Mouse (Mus musculus) Muller cell, postnatal 12 days (primary cell): ENCODE measurements at regions not wholly inside any gene's neighbourhood (a gene's known extent, or its start where the extent isn't known, plus 50 kb on each side); places are given as distances from the start of the nearest gene placed in this dataset.

ENCODE experiments used
- DNase-seq: peaks from one replicate; pipeline ENCODE4 v3.0.0-alpha.2; 2015; ENCODE audit errors: inconsistent ontology term

GRCm38 (mm10) chr2:50642198-50642597 lies 345.6 kb upstream of the Mmadhc start:
- DNase-seq, result no peak

DNA sequence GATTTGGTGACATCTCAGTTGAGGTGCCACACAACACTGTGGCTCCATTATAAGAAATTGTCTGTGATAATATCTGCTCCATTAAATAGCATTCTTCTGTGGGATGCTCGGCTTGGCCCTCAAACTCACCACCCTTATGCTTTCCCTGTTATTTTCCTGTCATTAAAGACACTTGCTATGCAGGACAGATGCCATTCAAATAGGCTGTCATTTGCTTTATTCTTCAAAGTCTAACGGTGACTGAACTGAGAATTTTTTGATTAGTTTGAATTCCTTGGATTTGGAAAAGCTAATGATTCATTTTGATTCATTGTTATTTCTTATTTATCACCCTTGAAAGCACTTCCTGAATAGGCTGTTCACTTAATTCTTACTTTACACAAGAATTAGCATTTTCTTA lies 339.3 kb upstream of the Mmadhc start:
- DNase-seq, result peak; percentile 77

DNA sequence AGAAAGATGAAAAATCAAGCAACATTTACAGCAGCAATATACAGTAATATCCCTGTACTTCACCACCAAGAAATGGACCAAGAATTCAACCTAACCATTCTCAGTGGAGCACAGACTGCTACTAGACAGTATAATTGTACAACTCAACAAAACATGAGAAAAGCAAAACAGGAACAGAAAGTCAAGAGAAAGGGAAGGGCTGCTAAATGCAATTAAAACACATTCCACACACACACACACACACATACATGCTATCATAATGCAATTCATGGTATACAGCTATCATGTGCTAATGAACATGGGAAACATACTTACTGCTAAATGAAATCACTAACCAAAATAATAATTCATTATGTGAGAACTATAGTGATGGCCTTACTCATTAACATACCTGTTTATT lies 335.2 kb upstream of the Mmadhc start:
- DNase-seq, result no peak

GRCm38 (mm10) chr2:50627501-50627900 lies 330.9 kb upstream of the Mmadhc start:
- no peak for DNase-seq

DNA sequence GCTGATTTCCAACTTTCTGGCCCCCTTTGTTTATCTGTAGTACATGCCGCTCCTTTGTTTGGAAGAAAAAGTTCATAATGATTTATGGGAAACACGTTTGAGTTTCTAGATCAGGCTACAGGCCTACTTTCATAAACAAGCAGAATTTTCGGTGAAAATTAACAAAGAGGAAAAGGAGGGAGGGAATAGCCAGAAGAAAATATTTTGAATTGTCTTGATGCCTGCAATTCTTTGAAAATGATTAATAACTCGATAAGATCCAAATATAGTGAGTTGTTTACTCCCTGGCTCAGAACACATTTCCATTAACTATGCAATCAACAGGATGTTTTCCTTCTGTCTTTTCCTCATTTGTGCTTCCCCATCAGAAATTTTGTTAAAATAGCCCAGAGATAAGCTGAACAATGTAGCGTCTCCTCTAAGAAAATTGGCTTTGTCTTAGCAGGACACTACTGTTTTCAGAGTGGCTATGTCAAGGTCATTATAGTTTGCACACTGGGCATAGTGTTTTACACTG lies 328.7 kb upstream of the Mmadhc start:
- peak; percentile 74 for DNase-seq

GRCm38 (mm10) chr2:50609086-50609485 lies 312.5 kb upstream of the Mmadhc start:
- DNase-seq, result no peak

GRCm38 (mm10) chr2:50589195-50589594 lies 292.6 kb upstream of the Mmadhc start:
- peak; percentile 78 for DNase-seq

GRCm38 (mm10) chr2:50588652-50589051 lies 292.1 kb upstream of the Mmadhc start:
- DNase-seq, result no peak

DNA sequence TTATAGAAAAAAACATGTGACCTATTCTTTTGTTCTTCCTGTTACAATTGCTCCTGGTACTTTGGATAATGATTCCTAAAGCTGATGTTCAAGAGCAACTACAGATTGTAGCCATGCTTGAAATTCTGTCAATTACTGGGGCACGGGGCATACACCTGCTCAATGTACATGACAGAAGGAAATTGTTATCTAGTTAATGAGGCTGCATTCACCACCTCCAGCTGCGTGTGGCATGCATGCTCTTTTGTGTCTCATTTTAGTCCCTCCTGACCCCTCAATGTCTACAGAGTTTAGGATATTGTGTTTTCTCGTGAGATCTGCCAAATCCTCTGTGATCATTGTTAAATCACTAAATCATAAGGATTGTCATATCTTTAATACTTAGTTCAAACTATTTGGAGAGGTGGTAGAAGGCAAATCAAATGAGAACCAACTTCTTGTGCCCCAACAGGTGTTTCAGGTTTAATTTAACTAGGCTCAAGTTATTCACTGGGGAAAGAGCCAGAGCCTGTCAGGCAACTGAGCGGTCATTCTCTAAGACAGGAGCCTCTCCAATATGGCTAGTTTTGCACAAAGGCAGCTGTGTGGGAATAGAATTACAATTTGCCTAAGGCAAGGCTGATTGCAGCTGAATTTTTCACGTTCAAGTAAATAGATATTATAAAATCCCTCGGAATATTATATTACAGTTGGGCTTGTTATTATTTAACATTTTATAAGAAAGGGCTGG lies 289.9 kb upstream of the Mmadhc start:
- peak; percentile 92 for DNase-seq

DNA sequence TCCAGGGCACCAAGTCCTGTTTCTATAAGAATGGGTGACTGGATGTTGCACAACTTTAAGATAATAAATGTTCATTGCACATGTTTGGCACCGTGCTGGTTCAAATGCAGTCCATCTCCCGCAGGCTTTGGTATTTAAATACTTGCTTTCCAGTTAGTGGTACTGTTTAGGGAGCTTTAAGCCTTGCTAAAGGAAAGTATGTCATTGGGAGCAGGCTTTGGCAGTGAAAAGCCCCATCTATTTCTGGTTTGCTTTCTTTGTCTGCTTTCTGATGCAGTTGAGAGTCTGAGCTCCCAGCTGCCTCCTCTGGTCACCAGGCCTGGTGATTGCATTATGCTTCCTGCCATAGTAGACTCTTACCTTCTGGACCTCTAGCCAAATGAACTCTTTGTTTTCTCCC lies 283.0 kb upstream of the Mmadhc start:
- no peak for DNase-seq

GRCm38 (mm10) chr2:50578278-50579043 lies 281.9 kb upstream of the Mmadhc start:
- no peak for DNase-seq

DNA sequence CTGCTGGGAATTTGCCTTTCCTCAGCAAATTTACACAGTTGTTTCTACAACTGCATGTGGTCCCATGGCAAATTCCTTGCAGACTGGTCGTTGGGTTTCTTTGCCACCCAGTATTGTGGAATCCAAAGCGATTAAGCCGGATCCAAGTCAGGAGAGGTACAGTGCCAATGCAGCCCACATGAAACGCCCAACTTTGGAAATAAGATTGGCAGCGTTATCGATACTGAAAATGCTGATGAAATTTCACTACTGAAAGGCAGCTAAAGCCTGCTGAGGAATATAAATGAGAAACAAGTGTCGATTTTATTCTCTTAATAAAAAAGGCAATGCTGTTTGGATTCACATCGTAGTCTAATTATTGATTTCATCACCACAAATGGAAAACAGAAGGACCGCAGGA lies 281.1 kb upstream of the Mmadhc start:
- DNase-seq, result no peak

GRCm38 (mm10) chr2:50573455-50573854 lies 276.9 kb upstream of the Mmadhc start:
- DNase-seq, result peak; percentile 69

DNA sequence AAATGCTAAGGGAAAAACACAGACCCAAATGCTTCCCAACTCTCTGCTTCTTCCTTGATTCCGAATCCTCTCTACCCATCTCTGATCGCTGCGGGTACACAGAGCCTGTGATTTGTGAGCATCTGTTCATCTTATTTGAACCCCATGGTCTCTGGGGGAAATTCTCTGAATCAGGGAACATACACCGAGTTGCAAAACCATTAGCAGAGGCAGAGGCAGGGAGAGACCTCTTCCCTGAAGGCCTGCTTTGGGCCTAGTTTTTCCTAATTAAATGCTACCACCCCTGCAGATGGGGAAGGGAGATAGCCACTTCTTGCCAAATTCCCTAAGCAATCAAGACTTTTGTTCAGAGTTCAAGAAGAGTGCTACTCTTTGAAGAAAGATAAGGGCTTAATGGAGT lies 274.4 kb upstream of the Mmadhc start:
- DNase-seq, result no peak

GRCm38 (mm10) chr2:50569502-50570285 lies 273.1 kb upstream of the Mmadhc start:
- DNase-seq, result no peak

GRCm38 (mm10) chr2:50568777-50569501 lies 272.3 kb upstream of the Mmadhc start:
- DNase-seq, result no peak

GRCm38 (mm10) chr2:50567542-50567941 lies 270.9 kb upstream of the Mmadhc start:
- no peak for DNase-seq

DNA sequence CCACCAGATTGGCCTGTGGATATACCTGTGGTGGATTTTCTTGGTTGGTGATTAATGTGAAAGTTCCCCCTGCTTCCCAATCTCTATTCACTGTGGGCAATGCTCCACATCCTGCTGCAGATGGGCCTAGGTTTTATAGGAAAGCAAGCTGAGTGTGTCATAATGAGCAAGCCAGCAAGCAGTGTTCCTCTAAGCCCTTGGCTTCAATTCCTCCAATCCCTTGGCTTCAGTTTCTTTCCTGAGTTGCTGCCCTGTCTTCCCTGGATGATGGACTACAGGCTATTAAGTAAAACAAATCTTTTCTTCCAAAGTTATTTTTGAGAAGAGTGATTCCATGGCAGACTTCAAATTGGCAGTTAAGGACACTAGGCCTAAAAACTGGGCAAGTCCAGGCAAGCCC lies 257.4 kb upstream of the Mmadhc start:
- no peak for DNase-seq

DNA sequence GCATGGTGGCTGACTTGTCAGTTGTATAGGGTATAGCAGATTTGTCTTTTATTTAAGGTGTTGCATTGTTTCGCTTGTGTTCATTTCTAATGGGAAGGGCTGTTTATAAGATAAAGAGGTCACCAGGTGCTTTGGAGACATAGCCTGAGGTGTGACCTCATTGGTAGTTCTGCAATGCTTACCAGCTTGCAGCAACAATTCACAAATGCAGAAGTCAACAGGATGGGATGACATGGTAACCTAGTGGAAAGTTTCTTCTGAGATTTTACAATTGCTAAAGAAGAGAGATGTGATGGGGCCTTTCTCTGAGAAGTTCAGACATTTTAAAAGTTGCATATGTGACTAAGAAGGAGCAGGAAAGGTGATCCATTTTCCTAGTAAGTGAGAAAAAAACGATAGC lies 255.8 kb upstream of the Mmadhc start:
- DNase-seq, result no peak

DNA sequence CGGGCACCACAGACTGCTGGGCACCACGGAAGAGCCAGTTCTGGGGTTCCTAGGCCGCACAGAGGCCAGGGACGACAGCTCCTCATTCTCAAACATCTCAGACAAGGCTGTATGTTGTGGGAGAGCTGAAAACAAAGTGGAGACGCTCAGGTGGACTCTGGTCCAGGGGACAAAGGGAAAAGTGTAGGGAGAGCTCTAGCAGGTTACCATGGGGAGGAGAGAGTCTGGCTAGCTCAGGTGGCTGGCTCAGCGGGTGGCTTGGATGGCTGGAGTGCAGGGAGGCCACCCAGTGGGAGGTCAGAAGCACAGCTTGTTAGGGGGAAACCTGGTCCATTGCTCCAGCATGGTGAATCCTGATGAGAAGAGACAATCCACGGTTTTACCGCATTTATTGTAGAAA lies 253.3 kb upstream of the Mmadhc start:
- no peak for DNase-seq

DNA sequence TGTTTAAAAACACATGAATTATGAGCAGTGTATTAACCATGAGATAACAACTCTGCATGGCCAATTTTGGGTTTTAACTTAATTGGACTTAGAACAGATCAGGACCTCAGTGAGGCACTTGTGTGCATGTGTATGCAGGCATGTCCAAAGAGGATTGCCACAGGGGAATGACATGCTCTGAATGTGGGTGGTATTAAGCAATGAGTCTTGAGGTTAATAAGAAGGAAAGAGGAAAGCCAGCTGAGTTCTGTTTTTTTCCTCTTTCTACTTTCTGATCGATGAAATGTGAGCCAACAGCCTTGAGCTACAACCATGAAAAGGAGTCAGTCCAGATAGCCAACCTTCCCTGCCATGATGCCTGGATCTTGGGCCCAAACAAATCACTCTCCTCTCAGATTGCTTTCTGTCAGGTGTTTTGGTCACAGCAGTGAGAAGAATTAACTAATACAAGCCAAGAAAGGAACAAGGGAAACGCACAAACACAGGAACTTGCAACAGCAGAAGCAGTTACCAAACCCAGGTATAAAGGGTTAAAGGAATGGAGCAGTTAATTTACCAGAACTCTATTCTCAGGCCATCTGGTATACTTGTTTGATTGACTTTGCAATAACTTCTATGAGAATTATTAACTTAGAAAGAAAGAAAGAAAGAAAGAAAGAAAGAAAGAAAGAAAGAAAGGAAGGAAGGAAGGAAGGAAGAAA lies 243.3 kb upstream of the Mmadhc start:
- DNase-seq, result no peak
